10 mouse cellular contexts compared by ENCODE assay signal in the genomic region with DNA sequence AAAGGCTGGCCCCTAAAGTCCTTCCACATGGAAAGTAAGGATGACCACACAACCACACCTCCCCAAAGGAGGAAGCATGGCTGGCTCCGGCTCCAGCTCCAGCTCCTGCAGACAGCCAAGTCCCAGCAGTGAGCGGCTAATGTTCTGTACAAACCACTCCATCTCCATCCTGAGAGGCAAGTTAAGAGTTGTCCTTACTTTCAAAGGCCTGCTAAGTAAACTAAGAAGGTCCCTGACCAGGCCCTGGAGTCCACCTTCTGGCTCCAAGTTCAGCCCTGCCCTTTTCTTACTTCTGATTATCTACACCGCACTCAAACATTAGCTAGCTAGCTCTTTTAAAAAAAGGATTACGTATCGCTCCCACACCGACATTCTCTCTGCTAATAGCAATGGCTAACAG. TPM values are rescaled to one million over a fixed set of nuclear protein-coding genes. Genes with fewer than 3 reads are reported as not detected.
DNase-seq lines count a peak whose midpoint lies in the region; ATAC-seq and TF ChIP-seq lines count a peak whose summit lies in the region.
"Had no signal": no experiment of that assay in that cellular context is flagged by ENCODE, and none has a peak within 500 bp of the region (broad histone marks: within the 10 kb centered on the region; RNA-seq: fewer than 3 reads in every experiment).

No protein-coding gene starts in this region.

- H3K4me2 ChIP-seq in neural tube, embryonic 11.5 days (ENCODE audit: low read depth) = no peak overlapping the region

- no peak for ATAC-seq in cerebellum, adult (ENCODE audit: insufficient number of reproducible peaks, low FRiP score, low TSS enrichment)
- no peak for ATAC-seq in neural tube, embryonic 11.5 days (ENCODE audit: insufficient read depth, low FRiP score, low TSS enrichment)
- ATAC-seq: Patski had no signal

- no peaks in the 10 kb centered on the region for H3K36me3 ChIP-seq in neural tube, embryonic 11.5 days (ENCODE audit: control insufficient read depth, insufficient read depth, low read length)

- no peak for TF ChIP-seq CTCF in cerebellum, adult 2 months (IDR thresholded peaks at IDR 0.05; ENCODE audit: borderline replicate concordance, insufficient read depth, low read depth, low read length)

- no peak overlapping the region for H3K27ac ChIP-seq in cerebellum, adult 2 months (ENCODE audit: insufficient read depth, low read length)
- no peak overlapping the region for H3K27ac ChIP-seq in neural tube, embryonic 11.5 days (ENCODE audit: low read depth, low read length)
- H3K27ac ChIP-seq: gastrocnemius, adult 2 months had no signal

- no peaks in the 10 kb centered on the region for H3K27me3 ChIP-seq in cerebellum, adult 2 months (ENCODE audit: control insufficient read depth, insufficient read depth, low read length)
- no peaks in the 10 kb centered on the region for H3K27me3 ChIP-seq in neural tube, embryonic 11.5 days (ENCODE audit: control insufficient read depth, insufficient read depth, low read length)

- 48% methylated on average over 6 of the region's 6 CpGs for WGBS in cerebellum, adult 2 months
- WGBS in neural tube, embryonic 11.5 days = 90% methylated on average over 6 of the region's 6 CpGs

- no peaks in the 10 kb centered on the region for H3K9me3 ChIP-seq in neural tube, embryonic 11.5 days (ENCODE audit: control insufficient read depth, low read length)

- H3K9ac ChIP-seq in neural tube, embryonic 11.5 days (ENCODE audit: low read length) = no peak overlapping the region

- H3K4me3 ChIP-seq in cerebellum, adult 2 months (replicated peaks; ENCODE audit: insufficient read depth, low read depth, low read length) = peak overlapping the region; percentile 15
- H3K4me3 ChIP-seq in neural tube, embryonic 11.5 days (ENCODE audit: low read depth, low read length) = no peak overlapping the region

- no peak for DNase-seq in cerebellum, adult 2 months
- DNase-seq in neural tube, embryonic 11.5 days (ENCODE audit: low spot score) = peak; percentile 4
- DNase-seq in neural tube, embryonic 10.5 days (ENCODE audit: extremely low spot score, low spot score) = no peak
- DNase-seq in lung, postnatal 14 days = peak; percentile 35
- DNase-seq in urinary bladder, postnatal 4 days (ENCODE audit: low spot score in 2 of 2) = no peak
- DNase-seq in ovary, postnatal 10 days (ENCODE audit: low spot score) = no peak
- DNase-seq in thymus, postnatal 0 days (ENCODE audit: low spot score) = no peak
- DNase-seq: gastrocnemius, adult 2 months had no signal

- peaks cover 11% of the 10 kb centered on the region; the same call in 1 of the 2 replicates for H3K4me1 ChIP-seq in cerebellum, adult 2 months (ENCODE audit: control insufficient read depth, insufficient read depth, low read length)
- H3K4me1 ChIP-seq in neural tube, embryonic 11.5 days (ENCODE audit: control insufficient read depth, insufficient read depth, low read length) = peaks cover 7% of the 10 kb centered on the region; the same call in 1 of the 2 replicates

- no peak for TF ChIP-seq POLR2A in cerebellum, adult 2 months (IDR thresholded peaks at IDR 0.05; ENCODE audit: borderline replicate concordance, insufficient read depth, low read length)

RNA-seq across cellular contexts. Expression of a gene that starts 1.8 kb away (rescaled TPM):
- 31.1 and 33.3 TPM in 2 replicates for polyA plus RNA-seq in cerebellum, adult 2 months (2012; rRNA removed)
- polyA plus RNA-seq in neural tube, embryonic 11.5 days (2014; fragmentation: Nextera tagmentation; extraction: Ambion mirVana) = 2.8 and 3.2 TPM in 2 replicates
- polyA plus RNA-seq in thymus, postnatal 0 days (2015; fragmentation: Nextera tagmentation; extraction: Ambion mirVana) = 0.73 and 0.86 TPM in 2 replicates

RNA-seq across cellular contexts. Expression of a gene that starts 49.1 kb away (rescaled TPM):
- polyA plus RNA-seq in cerebellum, adult 2 months (2012; rRNA removed) = 174 and 191 TPM in 2 replicates
- polyA plus RNA-seq in neural tube, embryonic 11.5 days (2014; fragmentation: Nextera tagmentation; extraction: Ambion mirVana) = 78.2 and 82.2 TPM in 2 replicates
- polyA plus RNA-seq in thymus, postnatal 0 days (2015; fragmentation: Nextera tagmentation; extraction: Ambion mirVana) = 23.6 and 27.0 TPM in 2 replicates

RNA-seq across cellular contexts. Expression of a gene that starts 54.6 kb away (rescaled TPM):
- polyA plus RNA-seq in cerebellum, adult 2 months (2012; rRNA removed) = 16.9 and 18.6 TPM in 2 replicates
- polyA plus RNA-seq in neural tube, embryonic 11.5 days (2014; fragmentation: Nextera tagmentation; extraction: Ambion mirVana) = 84.6 and 90.8 TPM in 2 replicates
- 31.5 and 32.3 TPM in 2 replicates for polyA plus RNA-seq in thymus, postnatal 0 days (2015; fragmentation: Nextera tagmentation; extraction: Ambion mirVana)

Comparison
In these comparisons a context has a peak if more than half of its experiments do, and no peak if none do; other contexts are left out.
1. DNase-seq: peak in neural tube, embryonic 11.5 days (single experiment) and lung, postnatal 14 days (single experiment); none in cerebellum, adult 2 months (0 of 2), neural tube, embryonic 10.5 days (single experiment), urinary bladder, postnatal 4 days (0 of 2), ovary, postnatal 10 days (single experiment) and thymus, postnatal 0 days (single experiment).